Mouse (Mus musculus) colon, adult 2 months (tissue): ENCODE data around the gene Lypla2. TPM values are rescaled to one million over a fixed set of nuclear protein-coding genes. Genes with fewer than 3 reads are reported as not detected.

ENCODE experiments used
- polyA plus RNA-seq: library from polyadenylated mRNA; depleted of rRNA; stranded (reverse); fragments of >200 nt; gene quantifications from 2 replicates; pipeline ENCODE4 v1.2.3, GENCODE M21; 2012; rRNA removed

Gene Lypla2
- polyA plus RNA-seq: 261 and 282 TPM in 2 replicates

DNA sequence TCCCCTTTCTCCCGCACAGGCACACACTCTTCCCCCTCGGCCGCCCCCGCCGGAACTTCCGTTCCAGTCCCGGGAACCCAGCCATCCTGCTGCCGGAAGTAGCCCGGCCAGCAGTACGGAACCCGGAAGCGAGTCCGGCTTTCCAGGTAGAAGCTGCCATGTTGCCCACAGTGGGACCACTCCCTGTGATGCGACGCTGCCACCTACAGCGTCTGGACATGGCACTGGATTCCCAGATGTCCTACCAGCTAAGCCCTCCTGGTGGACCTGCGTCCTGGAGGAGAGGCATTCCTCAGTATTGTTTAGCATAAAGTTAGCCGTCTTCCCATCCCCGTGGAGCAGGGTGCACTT is at the start of gene Lypla2:
TSS of gene Lypla2 (minus strand) at position 71 of the 351 bp plus-strand sequence.

DNA sequence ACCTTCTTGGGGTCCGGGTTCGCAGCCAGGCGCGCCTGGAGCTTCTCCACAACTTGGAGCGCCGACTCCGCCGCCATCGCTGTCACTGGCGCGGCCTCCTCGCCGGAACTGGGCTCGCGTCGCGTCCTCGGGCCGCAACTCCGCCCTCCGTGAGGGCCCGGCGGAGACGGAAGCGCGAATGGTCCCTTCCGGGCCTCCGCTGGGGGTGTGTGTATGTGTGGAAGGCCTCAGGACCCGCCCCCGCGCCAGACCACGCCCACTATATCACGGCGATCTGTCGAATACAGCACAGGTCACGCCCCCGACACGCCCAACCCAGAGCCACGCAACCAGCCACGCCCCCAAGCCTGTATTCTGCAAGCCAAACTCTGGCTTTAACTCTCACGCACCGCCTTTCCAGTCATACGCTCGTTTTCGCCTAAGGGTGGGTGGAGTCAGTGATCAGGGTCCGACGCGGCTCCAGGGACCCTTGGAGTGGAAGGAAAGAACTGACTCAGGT is 49.2 kb upstream of the Lypla2 start, which contains the start of gene Eloa:
TSS of gene Eloa (minus strand) at position 215 of the 499 bp plus-strand sequence.

DNA sequence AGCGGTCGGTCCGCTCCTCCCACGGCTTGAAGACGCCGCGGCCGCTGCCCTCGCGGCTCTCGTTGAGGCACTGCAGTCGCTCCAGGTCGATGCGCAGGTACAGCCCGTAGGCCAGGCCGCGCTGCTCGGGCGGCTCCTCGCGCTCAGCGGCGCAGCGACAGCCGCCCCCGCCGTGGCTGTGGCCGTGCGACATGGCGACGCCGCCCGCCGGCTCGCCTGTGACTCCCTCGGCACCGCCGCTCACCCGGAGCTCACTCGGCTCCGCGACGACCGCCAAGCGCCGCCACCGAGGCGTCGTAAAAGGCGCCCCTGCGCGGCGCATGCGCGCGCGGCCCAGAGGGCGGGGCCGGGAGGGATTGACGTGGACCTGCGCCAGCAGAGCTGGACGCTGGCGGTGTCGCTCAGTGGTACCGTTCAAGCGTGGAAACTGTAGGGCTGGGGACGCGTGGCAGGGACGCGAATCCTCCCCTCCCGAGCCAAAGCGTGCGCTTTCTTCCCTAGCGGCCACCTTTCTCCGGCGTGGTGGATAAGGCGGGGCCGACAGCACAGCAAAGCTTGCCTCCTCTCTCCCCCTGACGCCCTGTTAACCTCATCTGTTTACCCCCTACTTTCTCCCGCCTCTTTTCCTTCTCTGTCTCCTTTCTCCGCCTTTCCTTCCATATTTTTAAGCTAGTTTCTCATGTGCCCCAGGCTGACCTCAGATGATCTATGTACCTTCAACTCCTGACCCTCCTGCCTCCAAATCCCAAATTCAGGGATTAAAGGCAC is 14.7 kb upstream of the Lypla2 start, which contains the start of gene Pithd1:
TSS of gene Pithd1 (minus strand) at position 322 of the 768 bp plus-strand sequence.

DNA sequence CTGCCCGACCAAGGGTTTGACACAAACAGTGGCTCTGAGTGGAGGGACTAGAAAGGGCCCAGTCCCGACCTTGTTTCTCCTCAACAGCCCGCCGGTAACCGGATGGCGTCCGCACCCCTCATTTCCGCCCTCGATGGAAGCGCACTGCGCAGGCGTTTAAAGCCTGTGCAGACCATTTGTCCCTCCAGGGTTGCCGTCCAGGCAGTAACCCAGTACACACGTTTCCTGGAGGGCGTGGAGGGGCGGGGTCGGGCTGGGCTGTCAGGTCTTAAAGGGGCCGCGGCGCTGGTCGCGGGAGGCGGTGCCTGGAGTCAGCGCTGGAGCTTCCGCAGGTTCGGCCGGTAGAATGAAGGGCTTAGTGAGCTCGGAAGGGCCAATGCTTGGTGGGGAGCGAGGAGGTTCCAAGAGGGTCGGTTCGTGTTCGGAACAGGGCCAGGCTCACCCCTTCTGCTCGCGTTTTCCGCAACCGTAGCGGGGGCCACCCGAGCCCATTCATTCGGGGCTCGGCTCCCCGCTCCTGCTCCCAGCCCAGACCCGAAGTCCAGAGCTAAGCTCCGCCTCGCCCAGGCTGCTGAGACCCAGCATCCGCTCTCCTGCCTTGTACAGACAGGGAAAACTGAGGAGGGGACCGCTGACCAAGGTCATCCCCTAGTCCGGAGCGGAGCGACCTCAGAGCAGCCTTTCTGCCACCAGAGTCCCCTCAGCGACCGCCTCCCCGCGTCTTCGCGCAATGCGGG is 8.8 kb downstream of the Lypla2 start, which contains the start of gene Gale:
TSS of gene Gale (plus strand) at position 271 of the 737 bp plus-strand sequence.

DNA sequence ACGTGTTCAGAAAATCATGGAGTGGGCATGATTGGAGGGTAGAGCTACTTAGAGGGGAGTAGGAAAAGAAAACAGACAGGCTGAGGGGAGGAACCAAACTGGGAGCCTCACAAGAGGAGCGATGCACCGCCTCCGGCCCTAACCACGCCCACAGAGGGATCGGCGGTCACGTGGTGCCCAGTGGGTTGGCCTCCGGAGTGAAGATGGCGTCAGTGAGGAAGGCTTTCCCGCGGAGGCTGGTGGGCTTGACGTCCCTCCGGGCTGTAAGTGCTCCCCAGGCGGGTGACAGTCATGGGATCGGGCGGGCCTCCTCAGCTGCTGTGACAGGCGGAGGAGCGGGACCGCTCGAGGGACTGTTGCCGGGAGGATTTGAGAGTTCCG is 26.2 kb downstream of the Lypla2 start, which contains the start of gene Hmgcl:
TSS of gene Hmgcl (plus strand) at position 171 of the 381 bp plus-strand sequence.

DNA sequence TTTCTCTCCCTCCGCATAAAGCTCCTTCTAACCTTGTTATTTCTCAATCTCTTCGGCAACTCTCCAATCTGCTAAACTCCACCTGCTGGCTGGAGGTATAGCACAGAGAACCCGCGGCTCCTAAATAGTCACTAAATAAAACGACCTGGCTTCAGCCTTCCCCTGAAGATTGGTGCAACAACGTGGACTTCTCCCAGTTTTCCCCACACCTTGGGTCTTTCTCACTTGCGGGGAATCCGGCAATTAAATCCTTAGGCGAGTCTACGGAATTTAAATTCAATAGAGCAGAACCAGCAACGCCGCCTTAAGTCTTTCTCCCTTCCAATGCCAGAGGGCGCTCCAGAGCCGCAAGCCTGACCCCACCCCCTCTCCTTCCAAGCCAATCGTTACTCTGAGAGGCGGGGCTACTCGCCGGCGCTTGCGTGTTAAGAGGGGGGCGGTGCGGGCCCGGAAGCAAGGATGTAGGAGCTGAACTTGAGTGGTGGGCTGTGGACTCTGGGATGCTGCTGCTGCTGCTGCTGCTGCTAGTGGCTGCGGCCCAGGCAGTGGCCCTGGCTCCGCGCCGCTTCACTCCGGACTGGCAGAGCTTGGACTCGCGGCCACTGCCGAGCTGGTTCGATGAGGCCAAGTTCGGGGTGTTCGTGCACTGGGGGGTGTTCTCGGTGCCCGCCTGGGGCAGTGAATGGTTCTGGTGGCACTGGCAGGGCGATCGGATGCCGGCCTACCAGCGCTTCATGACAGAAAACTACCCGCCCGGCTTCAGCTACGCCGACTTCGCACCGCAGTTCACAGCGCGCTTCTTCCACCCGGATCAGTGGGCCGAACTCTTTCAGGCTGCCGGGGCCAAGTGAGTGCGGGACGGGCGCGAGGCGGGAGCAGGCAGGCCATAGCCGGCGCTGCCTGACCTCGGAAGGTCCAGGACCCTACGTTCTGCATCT is 51.9 kb downstream of the Lypla2 start, which contains the start of gene Fuca1:
TSS of gene Fuca1 (plus strand) at position 432 of the 938 bp plus-strand sequence.

Other genes with a start within 250 kb of the Lypla2 start
- 45.9 and 60.2 TPM in 2 replicates for gene Il22ra1, start 244.5 kb downstream of the Lypla2 start, polyA plus RNA-seq
- 0.69 and 0.71 TPM in 2 replicates for gene Myom3, start 212.9 kb downstream of the Lypla2 start, polyA plus RNA-seq
- 57.4 and 111 TPM in 2 replicates for gene Srsf10, start 116.9 kb downstream of the Lypla2 start, polyA plus RNA-seq
- gene Pnrc2, start 98.8 kb downstream of the Lypla2 start, polyA plus RNA-seq: 11.0 and 13.8 TPM in 2 replicates
- 1.0 and 1.1 TPM in 2 replicates for gene Cnr2, start 77.2 kb downstream of the Lypla2 start, polyA plus RNA-seq
- 184 and 185 TPM in 2 replicates for gene Fuca1, start 51.9 kb downstream of the Lypla2 start, polyA plus RNA-seq
- gene Hmgcl, start 26.2 kb downstream of the Lypla2 start, polyA plus RNA-seq: 102 and 115 TPM in 2 replicates
- 356 and 461 TPM in 2 replicates for gene Gale, start 8.9 kb downstream of the Lypla2 start, polyA plus RNA-seq
- 89.3 and 109 TPM in 2 replicates for gene Pithd1, start 14.6 kb upstream of the Lypla2 start, polyA plus RNA-seq
- 6.6 and 8.8 TPM in 2 replicates for gene Eloa, start 49.1 kb upstream of the Lypla2 start, polyA plus RNA-seq
- gene Rpl11, start 80.8 kb upstream of the Lypla2 start, polyA plus RNA-seq: 249 and 272 TPM in 2 replicates
- 278 and 391 TPM in 2 replicates for gene Id3, start 170.9 kb upstream of the Lypla2 start, polyA plus RNA-seq
- 9.4 and 11.1 TPM in 2 replicates for gene E2f2, start 199.8 kb upstream of the Lypla2 start, polyA plus RNA-seq
- gene Asap3, start 233.7 kb upstream of the Lypla2 start, polyA plus RNA-seq: 3.8 and 4.0 TPM in 2 replicates